Mouse (Mus musculus) MEL (cell line): ENCODE results near the gene Sox6. TPM values are rescaled to one million over a fixed set of nuclear protein-coding genes. Genes with fewer than 3 reads are reported as not detected.

Experiments
- DNase-seq: peaks from one replicate; pipeline ENCODE4 v3.0.0; 2011; ENCODE audit warnings: low read depth, low spot score
- H3K27ac ChIP-seq: 2 replicates; pipeline ENCODE4 v1.5.1; 2012; ENCODE audit warnings: low read depth, mild to moderate bottlenecking, control low read depth, low read length, moderate library complexity; ENCODE audit not compliant: control insufficient read depth
- H3K27me3 ChIP-seq, 2 experiments: fragments of 150-350 bp in 1 of 2; sonication (generic) in 1 of 2; 2 replicates each; pipeline ENCODE4 v1.6.1; 2012; ENCODE audit warnings: low read length in 2 of 2, mild to moderate bottlenecking in 2 of 2, improper control_type of control experiment in 1 of 2, moderate library complexity in 1 of 2; ENCODE audit not compliant: insufficient read depth in 2 of 2, control insufficient read depth in 1 of 2
- H3K36me3 ChIP-seq, 2 experiments: 2 replicates each; pipeline ENCODE4 v1.6.1; 2012 to 2014; ENCODE audit warnings: low read length in 2 of 2, improper control_type of control experiment in 1 of 2, inconsistent platforms in 1 of 2, mild to moderate bottlenecking in 1 of 2; ENCODE audit not compliant: insufficient read depth in 2 of 2, control insufficient read depth in 1 of 2
- H3K4me1 ChIP-seq, 2 experiments: fragments of 150-350 bp in 1 of 2; sonication (generic) in 1 of 2; 2 replicates each; pipeline ENCODE4 v1.6.1; 2012; ENCODE audit warnings: low read length in 2 of 2, improper control_type of control experiment in 1 of 2, mild to moderate bottlenecking in 1 of 2; ENCODE audit not compliant: insufficient read depth in 2 of 2, control insufficient read depth in 1 of 2
- H3K4me3 ChIP-seq, 2 experiments: fragments of 150-350 bp in 1 of 2; sonication (generic) in 1 of 2; 2 replicates each; pipeline ENCODE4 v1.5.1; 2012; ENCODE audit warnings: low read depth in 2 of 2, low read length in 2 of 2, mild to moderate bottlenecking in 2 of 2, moderate library complexity in 2 of 2, control low read depth in 1 of 2, improper control_type of control experiment in 1 of 2; ENCODE audit not compliant: control insufficient read depth in 1 of 2, insufficient read depth in 1 of 2
- H3K79me2 ChIP-seq: 2 replicates; pipeline ENCODE4 v1.6.1; 2012; ENCODE audit warnings: mild to moderate bottlenecking, low read length, moderate library complexity; ENCODE audit not compliant: control insufficient read depth, poor library complexity, insufficient read depth
- H3K9ac ChIP-seq: 2 replicates; pipeline ENCODE4 v1.6.1; 2012; ENCODE audit warnings: low read depth, mild to moderate bottlenecking, control low read depth, low read length, moderate library complexity; ENCODE audit not compliant: control insufficient read depth, poor library complexity, severe bottlenecking
- H3K9me3 ChIP-seq: fragments of 150-350 bp; sonication (generic); replicated peaks from 2 replicates; pipeline ENCODE4 v1.6.1; 2012; ENCODE audit warnings: mild to moderate bottlenecking, low read length, improper control_type of control experiment, moderate library complexity; ENCODE audit not compliant: insufficient read depth
- BHLHE40 ChIP-seq: IDR thresholded peaks from 2 replicates; pipeline ENCODE4 v1.6.1; 2012; ENCODE audit warnings: low read depth, mild to moderate bottlenecking, inconsistent platforms, low read length, improper control_type of control experiment, borderline replicate concordance
- CHD1 ChIP-seq: IDR thresholded peaks from 2 replicates; pipeline ENCODE4 v1.6.1; 2012; ENCODE audit warnings: low read depth, mild to moderate bottlenecking, inconsistent platforms, low read length, improper control_type of control experiment
- CHD2 ChIP-seq: IDR thresholded peaks from 2 replicates; pipeline ENCODE4 v1.6.1; 2011; ENCODE audit warnings: low read length, improper control_type of control experiment
- CTCF ChIP-seq, 3 experiments: IDR thresholded peaks in 2 of 3; conservative IDR thresholded peaks in 1 of 3; 2 replicates each; pipeline ENCODE4 v1.5.1; 2011 to 2012; ENCODE audit warnings: low read length in 3 of 3, low read depth in 2 of 3, mild to moderate bottlenecking in 2 of 3, improper control_type of control experiment in 1 of 3, inconsistent platforms in 1 of 3, mixed read lengths in 1 of 3, moderate library complexity in 1 of 3; ENCODE audit not compliant: control insufficient read depth in 1 of 3, insufficient read depth in 1 of 3, poor library complexity in 1 of 3, severe bottlenecking in 1 of 3
- E2F4 ChIP-seq: IDR thresholded peaks from 2 replicates; pipeline ENCODE4 v1.6.1; 2011; ENCODE audit warnings: low read depth, low read length, improper control_type of control experiment, borderline replicate concordance
- ELF1 ChIP-seq: IDR thresholded peaks from 2 replicates; pipeline ENCODE4 v1.6.1; 2014; ENCODE audit warnings: low read depth, mild to moderate bottlenecking, inconsistent platforms, low read length, improper control_type of control experiment, moderate library complexity
- EP300 ChIP-seq, 2 experiments: IDR thresholded peaks; 2 replicates each; pipeline ENCODE4 v1.6.1; 2011; ENCODE audit warnings: improper control_type of control experiment in 2 of 2, low read length in 2 of 2, low read depth in 1 of 2, mild to moderate bottlenecking in 1 of 2
- ETS1 ChIP-seq: IDR thresholded peaks from 2 replicates; pipeline ENCODE4 v1.6.1; 2012; ENCODE audit warnings: low read depth, mild to moderate bottlenecking, inconsistent platforms, low read length, improper control_type of control experiment, moderate library complexity
- GABPA ChIP-seq: IDR thresholded peaks from 2 replicates; pipeline ENCODE4 v1.6.1; 2012; ENCODE audit warnings: low read depth, mild to moderate bottlenecking, inconsistent platforms, low read length, improper control_type of control experiment, moderate library complexity
- GATA1 ChIP-seq: IDR thresholded peaks from 2 replicates; pipeline ENCODE4 v1.6.1; 2011; ENCODE audit warnings: low read depth, low read length, improper control_type of control experiment
- HCFC1 ChIP-seq: IDR thresholded peaks from 2 replicates; pipeline ENCODE4 v1.6.1; 2012; ENCODE audit warnings: low read depth, mild to moderate bottlenecking, inconsistent platforms, low read length, improper control_type of control experiment, moderate library complexity
- JUND ChIP-seq: IDR thresholded peaks from 2 replicates; pipeline ENCODE4 v1.6.1; 2011; ENCODE audit warnings: low read depth, mild to moderate bottlenecking, improper control_type of control experiment, low read length
- MAZ ChIP-seq: IDR thresholded peaks from 2 replicates; pipeline ENCODE4 v1.6.1; 2012; ENCODE audit warnings: low read depth, mild to moderate bottlenecking, inconsistent platforms, low read length, improper control_type of control experiment
- MXI1 ChIP-seq: IDR thresholded peaks from 2 replicates; pipeline ENCODE4 v1.6.1; 2011; ENCODE audit warnings: mild to moderate bottlenecking, low read depth, low read length, improper control_type of control experiment
- MYB ChIP-seq: IDR thresholded peaks from 2 replicates; pipeline ENCODE4 v1.6.1; 2011; ENCODE audit warnings: mild to moderate bottlenecking, low read depth, low read length, improper control_type of control experiment
- NELFE ChIP-seq: IDR thresholded peaks from 2 replicates; pipeline ENCODE4 v1.6.1; 2011; ENCODE audit warnings: low read depth, low read length, improper control_type of control experiment
- NRF1 ChIP-seq: IDR thresholded peaks from 2 replicates; pipeline ENCODE4 v1.6.1; 2014; ENCODE audit warnings: low read depth, mild to moderate bottlenecking, inconsistent platforms, low read length, improper control_type of control experiment, moderate library complexity; ENCODE audit not compliant: poor library complexity, insufficient read depth, severe bottlenecking
- POLR2AphosphoS2 ChIP-seq: IDR thresholded peaks from 2 replicates; pipeline ENCODE4 v1.6.1; 2011; ENCODE audit warnings: low read length, improper control_type of control experiment
- RAD21 ChIP-seq: IDR thresholded peaks from 2 replicates; pipeline ENCODE4 v1.6.1; 2011; ENCODE audit warnings: mild to moderate bottlenecking, low read depth, low read length, improper control_type of control experiment
- RCOR1 ChIP-seq: IDR thresholded peaks from 2 replicates; pipeline ENCODE4 v1.6.1; 2012; ENCODE audit warnings: low read depth, mild to moderate bottlenecking, inconsistent platforms, low read length, improper control_type of control experiment
- SMC3 ChIP-seq: IDR thresholded peaks from 2 replicates; pipeline ENCODE4 v1.6.1; 2011; ENCODE audit warnings: low read depth, low read length, improper control_type of control experiment
- UBTF ChIP-seq: IDR thresholded peaks from 2 replicates; pipeline ENCODE4 v1.6.1; 2012; ENCODE audit warnings: low read depth, mild to moderate bottlenecking, inconsistent platforms, low read length, improper control_type of control experiment, moderate library complexity, borderline replicate concordance; ENCODE audit not compliant: insufficient read depth
- USF1 ChIP-seq: IDR thresholded peaks from 2 replicates; pipeline ENCODE4 v1.6.1; 2014; ENCODE audit warnings: low read depth, mild to moderate bottlenecking, inconsistent platforms, low read length, improper control_type of control experiment, moderate library complexity
- ZC3H11A ChIP-seq: IDR thresholded peaks from 2 replicates; pipeline ENCODE4 v1.6.1; 2012; ENCODE audit warnings: low read depth, mild to moderate bottlenecking, inconsistent platforms, low read length, improper control_type of control experiment
- ZNF384 ChIP-seq: IDR thresholded peaks from 2 replicates; pipeline ENCODE4 v1.6.1; 2012; ENCODE audit warnings: low read depth, mild to moderate bottlenecking, inconsistent platforms, low read length, improper control_type of control experiment
- polyA plus RNA-seq, 2 experiments: library from polyadenylated mRNA; stranded (reverse) in 1 of 2; unstranded in 1 of 2; fragments of >175 nt in 1 of 2; fragments of >200 nt in 1 of 2; gene quantifications; 2 replicates each; pipeline versions ENCODE4 v1.2.1 to v1.2.4; 2012; ENCODE audit warnings: low replicate concordance in 2 of 2, low read depth in 1 of 2; ENCODE audit not compliant: insufficient read length in 2 of 2, insufficient read depth in 1 of 2, missing spikeins in 1 of 2
- total RNA-seq: library from RNA; depleted of rRNA; stranded (reverse); fragments of 300-350 nt; gene quantifications from 2 replicates; pipeline ENCODE4 v1.2.3, GENCODE M21; 2012

Sox6 gene
- total and polyA plus RNA-seq, 3 experiments, result 2.6 to 4.6 TPM; not detected in 1

DNA sequence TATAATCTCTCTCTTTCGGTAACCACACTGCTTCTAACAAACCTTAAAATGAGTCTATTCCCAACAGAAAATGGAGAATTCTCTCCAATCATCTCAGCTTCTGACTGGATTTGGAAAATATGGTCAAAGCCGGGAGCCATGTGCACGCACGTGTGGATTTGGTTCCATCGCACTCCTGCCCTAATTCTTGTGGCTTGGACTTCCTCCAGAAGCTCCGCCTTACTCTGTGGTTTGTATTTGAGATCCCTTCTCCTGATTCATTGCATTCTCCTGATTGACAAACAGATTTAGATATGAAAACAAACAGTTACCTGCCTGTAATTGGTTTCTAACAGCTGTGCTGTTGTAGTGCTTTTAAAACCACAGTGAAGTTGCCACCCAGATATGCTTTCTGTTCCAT, 351.9 kb downstream of the Sox6 start:
- H3K9me3 ChIP-seq, result no peaks in the 10 kb centered on the region
- TF ChIP-seq RCOR1, result no peak
- TF ChIP-seq RAD21, result no peak
- no peak for TF ChIP-seq MAZ
- TF ChIP-seq ZNF384, result no peak
- no peak for TF ChIP-seq CHD1
- no peak for TF ChIP-seq MXI1
- no peak for TF ChIP-seq POLR2AphosphoS2
- no peak for TF ChIP-seq HCFC1
- no peak for TF ChIP-seq ZC3H11A
- no peak for TF ChIP-seq ETS1
- no peak for TF ChIP-seq USF1
- no peak for TF ChIP-seq JUND
- TF ChIP-seq BHLHE40, result no peak
- TF ChIP-seq GABPA, result no peak
- no peaks in the 10 kb centered on the region for H3K4me1 ChIP-seq
- no peaks in the 10 kb centered on the region for H3K79me2 ChIP-seq
- H3K4me3 ChIP-seq, result no peak overlapping the region
- no peak overlapping the region for H3K27ac ChIP-seq
- H3K9ac ChIP-seq, result no peak overlapping the region
- H3K27me3 ChIP-seq, result no peaks in the 10 kb centered on the region; a peak in 1 of 4 replicates
- DNase-seq, result no peak
- H3K36me3 ChIP-seq, result no peaks in the 10 kb centered on the region

DNA sequence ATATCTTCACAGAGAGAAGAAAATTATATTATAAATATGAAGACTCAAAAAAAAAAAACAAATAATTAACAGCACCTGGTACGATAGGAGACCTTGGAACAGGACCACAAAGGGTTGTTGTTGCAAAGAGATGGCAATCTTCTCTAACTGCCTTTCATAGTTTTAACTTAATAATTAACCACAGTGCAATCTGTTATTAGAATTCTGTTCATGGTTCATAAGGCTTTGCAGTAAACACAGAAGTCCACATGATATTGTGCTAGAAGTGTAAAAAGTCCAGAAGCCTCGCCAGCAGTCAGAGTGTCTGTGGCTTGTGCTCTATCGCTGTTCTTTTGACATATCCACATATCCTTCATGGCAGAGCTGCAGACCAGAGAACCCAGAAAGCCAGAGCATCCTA, 354.5 kb downstream of the Sox6 start:
- Histone ChIP-seq H3K9ac (no peak overlapping the region), H3K27ac (no peak overlapping the region), H3K4me1 (no peaks in the 10 kb centered on the region), H3K79me2 (no peaks in the 10 kb centered on the region), H3K9me3 (no peaks in the 10 kb centered on the region), H3K27me3 (no peaks in the 10 kb centered on the region), H3K36me3 (no peaks in the 10 kb centered on the region), H3K4me3 (no peak overlapping the region)
- no peak for TF ChIP-seq ETS1
- TF ChIP-seq E2F4, result no peak
- no peak for TF ChIP-seq UBTF
- TF ChIP-seq CTCF (IDR thresholded peaks at IDR 0.05 in 2 of 3, conservative IDR thresholded peaks at IDR 0.05 in 1 of 3; ENCODE audit: control insufficient read depth in 1 of 3, insufficient read depth in 1 of 3, low read depth in 2 of 3, low read length in 3 of 3, poor library complexity in 1 of 3, severe bottlenecking in 1 of 3), result no peak
- no peak for TF ChIP-seq EP300 (IDR thresholded peaks at IDR 0.05; ENCODE audit: low read depth in 1 of 2, low read length in 2 of 2)
- no peak for TF ChIP-seq CHD2
- TF ChIP-seq GATA1, result no peak
- TF ChIP-seq NRF1, result no peak
- no peak for TF ChIP-seq HCFC1
- TF ChIP-seq USF1, result no peak
- TF ChIP-seq MYB, result no peak
- TF ChIP-seq NELFE, result no peak
- TF ChIP-seq SMC3, result no peak
- no peak for TF ChIP-seq ELF1
- no peak for TF ChIP-seq MAZ
- DNase-seq, result no peak
